Mouse (Mus musculus): ENCODE measurements around the gene Midn. TPM values are rescaled to one million over a fixed set of nuclear protein-coding genes. Genes with fewer than 3 reads are reported as not detected.

Midn gene
- polyA plus RNA-seq, 1 experiment from 2014 or later: 25.9 TPM

- H3K36me3 ChIP-seq: peaks cover 3% of the 10 kb centered on the region; the same call in 1 of the 2 replicates
- WGBS: 5% methylated on average over 31 of the region's 33 CpGs
- peak overlapping the region; percentile 79 for H3K4me3 ChIP-seq
- ATAC-seq (ENCODE audit: insufficient number of reproducible peaks, low FRiP score): no peak
- H3K4me1 ChIP-seq (replicated peaks): peaks cover 51% of the 10 kb centered on the region
- no peak overlapping the region for H3K27ac ChIP-seq (ENCODE audit: poor library complexity, severe bottlenecking)
- peak overlapping the region; percentile 90 for H3K9ac ChIP-seq
- H3K4me2 ChIP-seq: peak overlapping the region; percentile 100
- H3K9me3 ChIP-seq (replicated peaks): 0 out of 2 replicates have a peak, but pooled peaks cover 4% of the 10 kb centered on the region
- peaks cover 41% of the 10 kb centered on the region for H3K27me3 ChIP-seq (replicated peaks)
These were observed 10.2 kb upstream of the Midn start for GRCm38 (mm10) chr10:80137626-80138552.

- Histone ChIP-seq H3K27me3 (replicated peaks) (peaks cover 41% of the 10 kb centered on the region), H3K27ac (ENCODE audit: poor library complexity, severe bottlenecking) (peak within 1 kb of the TSS; percentile 46; the same call in 1 of the 2 replicates), H3K4me1 (replicated peaks) (peaks cover 50% of the 10 kb centered on the region), H3K36me3 (peaks cover 5% of the 10 kb centered on the region), H3K4me2 (peak within 1 kb of the TSS; percentile 100), H3K4me3 (peak within 1 kb of the TSS; percentile 79), H3K9ac (peak within 1 kb of the TSS; percentile 90), H3K9me3 (replicated peaks) (0 out of 2 replicates have a peak, but pooled peaks cover 4% of the 10 kb centered on the region)
- WGBS: under 1% methylated on average over 85 of the region's 94 CpGs
- peak; percentile 22 for ATAC-seq (ENCODE audit: insufficient number of reproducible peaks, low FRiP score)
These were observed 9.3 kb upstream of the Midn start, which contains the start of gene Atp5d for GRCm38 (mm10) chr10:80138553-80139438. Atp5d (plus strand) TSS chr10:80138632.

- Histone ChIP-seq H3K36me3 (peaks cover 11% of the 10 kb centered on the region), H3K9ac (peak overlapping the region; percentile 90), H3K27me3 (replicated peaks) (peaks cover 41% of the 10 kb centered on the region), H3K27ac (ENCODE audit: poor library complexity, severe bottlenecking) (peak overlapping the region; percentile 46; the same call in 1 of the 2 replicates), H3K4me2 (peak overlapping the region; percentile 100), H3K4me3 (peak overlapping the region; percentile 79), H3K4me1 (replicated peaks) (peaks cover 55% of the 10 kb centered on the region), H3K9me3 (replicated peaks) (0 out of 2 replicates have a peak, but pooled peaks cover 4% of the 10 kb centered on the region)
- WGBS: 1% methylated on average over 10 of the region's 10 CpGs
- ATAC-seq (ENCODE audit: insufficient number of reproducible peaks, low FRiP score): no peak; the same call in 1 of the 2 replicates
These were observed 8.7 kb upstream of the Midn start for GRCm38 (mm10) chr10:80139439-80139775.

- peaks cover 34% of the 10 kb centered on the region for H3K27me3 ChIP-seq (replicated peaks)
- peak overlapping the region; percentile 100 for H3K4me2 ChIP-seq
- 71% methylated on average over 11 of the region's 11 CpGs for WGBS
- H3K4me1 ChIP-seq (replicated peaks): peaks cover 62% of the 10 kb centered on the region
- ATAC-seq (ENCODE audit: insufficient number of reproducible peaks, low FRiP score): no peak
- H3K9ac ChIP-seq: no peak overlapping the region
- H3K27ac ChIP-seq (ENCODE audit: poor library complexity, severe bottlenecking): 0 out of 2 replicates have a peak overlapping the region, but pooled peaks have one; percentile 3
- peaks cover 18% of the 10 kb centered on the region for H3K36me3 ChIP-seq
- 0 out of 2 replicates have a peak, but pooled peaks cover 4% of the 10 kb centered on the region for H3K9me3 ChIP-seq (replicated peaks)
- H3K4me3 ChIP-seq: 0 out of 2 replicates have a peak overlapping the region, but pooled peaks have one; percentile 79
These were observed 8.0 kb upstream of the Midn start for GRCm38 (mm10) chr10:80139975-80140665.

GRCm38 (mm10) chr10:80140666-80141035, 7.4 kb upstream of the Midn start, which contains the start of gene Cbarp:
Cbarp (minus strand) TSS chr10:80140835.
- 0 out of 2 replicates have a peak, but pooled peaks cover 4% of the 10 kb centered on the region for H3K9me3 ChIP-seq (replicated peaks)
- peak within 1 kb of the TSS; percentile 90 for H3K9ac ChIP-seq
- peaks cover 29% of the 10 kb centered on the region for H3K27me3 ChIP-seq (replicated peaks)
- H3K4me3 ChIP-seq: peak within 1 kb of the TSS; percentile 79
- peaks cover 24% of the 10 kb centered on the region for H3K36me3 ChIP-seq
- peak within 1 kb of the TSS; percentile 59 for H3K27ac ChIP-seq (ENCODE audit: poor library complexity, severe bottlenecking)
- peak within 1 kb of the TSS; percentile 100 for H3K4me2 ChIP-seq
- no peak for ATAC-seq (ENCODE audit: insufficient number of reproducible peaks, low FRiP score)
- peaks cover 67% of the 10 kb centered on the region for H3K4me1 ChIP-seq (replicated peaks)
- 76% methylated on average over 10 of the region's 10 CpGs for WGBS

GRCm38 (mm10) chr10:80141243-80141642, 6.8 kb upstream of the Midn start:
- H3K36me3 ChIP-seq: peaks cover 30% of the 10 kb centered on the region
- peak overlapping the region; percentile 68 for H3K4me2 ChIP-seq
- peak overlapping the region; percentile 59 for H3K27ac ChIP-seq (ENCODE audit: poor library complexity, severe bottlenecking)
- WGBS: under 1% methylated on average over 29 of the region's 29 CpGs
- H3K9ac ChIP-seq: peak overlapping the region; percentile 61
- ATAC-seq (ENCODE audit: insufficient number of reproducible peaks, low FRiP score): peak; percentile 80
- H3K4me3 ChIP-seq: peak overlapping the region; percentile 72
- peaks cover 72% of the 10 kb centered on the region for H3K4me1 ChIP-seq (replicated peaks)
- H3K9me3 ChIP-seq (replicated peaks): no peaks in the 10 kb centered on the region
- peaks cover 23% of the 10 kb centered on the region for H3K27me3 ChIP-seq (replicated peaks)

- peak overlapping the region; percentile 68 for H3K4me2 ChIP-seq
- H3K27me3 ChIP-seq (replicated peaks): peaks cover 16% of the 10 kb centered on the region
- H3K4me3 ChIP-seq: peak overlapping the region; percentile 72
- H3K27ac ChIP-seq (ENCODE audit: poor library complexity, severe bottlenecking): peak overlapping the region; percentile 86
- ATAC-seq (ENCODE audit: insufficient number of reproducible peaks, low FRiP score): peak; percentile 87
- H3K4me1 ChIP-seq (replicated peaks): peaks cover 72% of the 10 kb centered on the region
- no peaks in the 10 kb centered on the region for H3K9me3 ChIP-seq (replicated peaks)
- under 1% methylated on average over 43 of the region's 43 CpGs for WGBS
- H3K36me3 ChIP-seq: peaks cover 35% of the 10 kb centered on the region
- peak overlapping the region; percentile 96 for H3K9ac ChIP-seq
These were observed 6.1 kb upstream of the Midn start for GRCm38 (mm10) chr10:80141786-80142529.

- ATAC-seq (ENCODE audit: insufficient number of reproducible peaks, low FRiP score): no peak; the same call in 1 of the 2 replicates
- H3K4me1 ChIP-seq (replicated peaks): peaks cover 72% of the 10 kb centered on the region
These were observed 5.5 kb upstream of the Midn start for GRCm38 (mm10) chr10:80142530-80142925.

GRCm38 (mm10) chr10:80143664-80144063, 4.4 kb upstream of the Midn start:
- WGBS: 94% methylated on average over 7 of the region's 7 CpGs
- no peak overlapping the region for H3K27ac ChIP-seq (ENCODE audit: poor library complexity, severe bottlenecking)
- no peak for ATAC-seq (ENCODE audit: insufficient number of reproducible peaks, low FRiP score)
- H3K27me3 ChIP-seq (replicated peaks): no peaks in the 10 kb centered on the region; the same call in 1 of the 2 replicates
- H3K4me3 ChIP-seq: peak overlapping the region; percentile 3; the same call in 1 of the 2 replicates
- peaks cover 64% of the 10 kb centered on the region for H3K4me1 ChIP-seq (replicated peaks)
- H3K4me2 ChIP-seq: peak overlapping the region; percentile 68
- peaks cover 35% of the 10 kb centered on the region for H3K36me3 ChIP-seq
- no peak overlapping the region for H3K9ac ChIP-seq
- H3K9me3 ChIP-seq (replicated peaks): no peaks in the 10 kb centered on the region

More at GRCm38 (mm10) chr10:80142530-80142925, 5.5 kb upstream of the Midn start:
- under 1% methylated on average over 15 of the region's 15 CpGs for WGBS
- peaks cover 10% of the 10 kb centered on the region for H3K27me3 ChIP-seq (replicated peaks)
- peaks cover 35% of the 10 kb centered on the region for H3K36me3 ChIP-seq
- H3K9me3 ChIP-seq (replicated peaks): no peaks in the 10 kb centered on the region
- H3K4me2 ChIP-seq: peak overlapping the region; percentile 68
- H3K9ac ChIP-seq: peak overlapping the region; percentile 96
- peak overlapping the region; percentile 72 for H3K4me3 ChIP-seq
- peak overlapping the region; percentile 86 for H3K27ac ChIP-seq (ENCODE audit: poor library complexity, severe bottlenecking)
